Mouse (Mus musculus): ENCODE data around the gene Rack1. TPM values are rescaled to one million over a fixed set of nuclear protein-coding genes. Genes with fewer than 3 reads are reported as not detected.

Gene Rack1
- polyA plus RNA-seq, 1 experiment, result not detected

DNA sequence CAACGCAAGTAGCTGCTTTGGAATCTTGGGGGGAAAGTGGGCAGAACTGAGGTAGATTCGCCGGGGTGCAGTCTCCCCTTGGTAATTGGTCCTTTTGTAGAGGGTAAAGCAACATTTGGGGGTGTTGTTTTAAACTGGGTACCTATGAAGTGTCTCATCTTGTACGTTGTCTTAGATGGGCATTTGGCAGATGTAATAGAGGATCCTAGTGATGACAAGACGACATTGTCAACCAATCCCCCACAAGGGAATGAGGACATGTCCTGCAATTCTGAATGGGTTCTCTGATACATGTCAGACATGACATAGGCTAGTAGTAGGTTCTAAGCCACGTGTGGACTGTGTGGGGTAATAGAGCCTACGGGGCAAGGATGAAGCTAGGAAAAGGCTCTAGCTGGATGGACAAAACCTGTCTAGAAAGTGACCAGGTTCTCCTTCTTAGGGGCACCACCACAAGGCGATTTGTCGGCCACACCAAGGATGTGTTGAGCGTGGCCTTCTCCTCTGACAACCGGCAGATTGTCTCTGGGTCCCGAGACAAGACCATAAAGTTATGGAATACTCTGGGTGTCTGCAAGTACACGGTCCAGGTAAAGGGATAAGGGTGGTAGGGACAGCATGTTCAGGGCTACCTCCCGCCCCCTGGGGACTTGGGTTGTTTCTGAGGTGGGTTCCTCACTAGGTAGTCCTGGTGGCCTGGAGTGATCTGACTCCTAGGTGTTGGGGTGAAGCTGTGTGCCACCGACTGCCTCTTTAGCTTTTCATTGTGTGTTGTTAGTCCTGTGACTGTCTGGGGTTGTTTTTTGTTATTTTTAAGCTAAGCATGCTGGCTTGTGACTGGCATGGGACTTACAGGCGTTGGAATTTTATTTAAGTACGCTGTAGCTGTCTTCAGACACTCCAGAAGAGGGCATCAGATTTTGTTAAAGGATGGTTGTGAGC lies 2.0 kb downstream of the Rack1 start:
- no peak overlapping the region for H3K4me3 ChIP-seq (ENCODE audit: insufficient read depth, low read depth, low read length)
- peaks cover 7% of the 10 kb centered on the region; the same call in 1 of the 2 replicates for H3K4me1 ChIP-seq (ENCODE audit: control insufficient read depth, insufficient read depth, low read length)
- TF ChIP-seq POLR2A (IDR thresholded peaks at IDR 0.05; ENCODE audit: insufficient read depth, low read depth, low read length) (no peak), CTCF (IDR thresholded peaks at IDR 0.05; ENCODE audit: insufficient read depth, low read depth, low read length) (no peak)
- 72% methylated on average over 17 of the region's 17 CpGs for WGBS
- H3K27ac ChIP-seq (ENCODE audit: insufficient read depth, low read depth, low read length), result no peak overlapping the region

DNA sequence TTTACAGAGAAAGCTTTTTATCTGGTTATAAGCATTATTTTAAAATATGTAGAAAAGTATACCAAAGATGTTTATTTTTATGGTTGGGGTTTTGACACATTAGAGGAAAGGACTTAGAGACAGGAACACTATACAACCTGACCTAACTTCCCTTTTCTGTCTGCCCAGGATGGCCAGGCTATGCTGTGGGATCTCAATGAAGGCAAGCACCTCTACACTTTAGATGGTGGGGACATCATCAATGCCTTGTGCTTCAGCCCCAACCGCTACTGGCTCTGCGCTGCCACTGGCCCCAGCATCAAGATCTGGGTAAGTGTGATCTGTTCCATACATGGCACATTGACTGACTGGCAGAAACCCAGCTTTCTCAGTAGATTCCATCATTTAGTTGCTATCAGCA lies 3.9 kb downstream of the Rack1 start:
- H3K4me3 ChIP-seq (ENCODE audit: insufficient read depth, low read depth, low read length), result no peak overlapping the region
- H3K4me1 ChIP-seq (ENCODE audit: control insufficient read depth, insufficient read depth, low read length), result peaks cover 7% of the 10 kb centered on the region; the same call in 1 of the 2 replicates
- H3K27ac ChIP-seq (ENCODE audit: insufficient read depth, low read depth, low read length), result no peak overlapping the region
- 98% methylated on average over 2 of the region's 2 CpGs for WGBS
- TF ChIP-seq CTCF (IDR thresholded peaks at IDR 0.05; ENCODE audit: insufficient read depth, low read depth, low read length) (no peak), POLR2A (IDR thresholded peaks at IDR 0.05; ENCODE audit: insufficient read depth, low read depth, low read length) (no peak)

DNA sequence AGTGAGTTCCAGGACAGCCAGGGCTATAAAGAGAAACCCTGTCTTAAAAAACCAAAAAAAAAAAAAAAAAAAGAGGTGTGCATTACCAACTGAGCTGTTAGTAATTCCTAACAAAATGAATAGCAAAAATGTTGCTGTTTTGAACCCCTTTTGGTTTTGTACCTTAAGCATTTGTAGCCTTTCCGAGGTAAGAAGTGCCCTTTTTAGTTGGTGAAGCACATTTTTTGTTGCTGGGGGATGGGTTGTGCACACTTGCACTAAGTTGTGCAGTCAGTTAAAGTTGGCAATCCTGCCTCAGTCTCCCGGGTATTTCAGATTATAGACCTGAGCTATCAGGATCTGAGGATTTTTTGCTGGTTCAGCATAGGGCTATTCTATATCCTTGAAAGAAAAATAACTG lies 4.8 kb downstream of the Rack1 start:
- WGBS, result 77% methylated on average over 2 of the region's 2 CpGs

DNA sequence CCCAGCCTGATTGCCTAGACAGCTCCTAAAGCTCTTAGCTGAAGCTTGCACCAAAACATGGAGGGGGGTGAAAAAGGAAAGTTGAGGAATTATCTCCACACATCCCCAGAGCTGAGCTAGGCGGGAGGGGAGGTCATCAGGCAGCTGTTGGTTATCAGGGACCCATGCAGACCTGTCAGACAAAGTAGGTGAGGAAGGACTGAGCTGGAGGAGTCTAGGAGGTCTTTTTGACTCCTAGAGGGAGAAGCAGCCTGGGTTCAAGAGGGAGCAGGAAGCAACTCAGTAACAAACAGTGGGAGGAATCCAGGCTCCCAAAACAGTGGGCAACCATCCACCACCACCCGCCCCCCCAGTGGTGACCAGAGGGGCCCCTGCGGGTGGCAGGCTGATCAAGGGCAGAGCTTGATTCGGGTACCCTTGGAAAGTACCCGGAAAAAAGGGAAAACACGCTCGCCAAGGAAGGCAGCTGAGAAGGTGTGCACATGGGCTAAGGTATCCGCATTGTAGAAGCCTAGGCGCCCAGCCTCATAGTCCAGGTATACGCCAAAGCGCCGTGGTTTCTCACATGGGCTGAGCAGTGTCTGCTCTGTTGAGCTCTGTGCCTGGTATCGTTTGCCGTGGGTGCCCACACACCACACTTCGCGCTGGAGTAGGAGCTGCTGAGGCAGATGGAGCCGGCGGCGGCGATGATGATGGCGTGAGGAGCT lies 6.9 kb downstream of the Rack1 start:
- WGBS, result 57% methylated on average over 21 of the region's 21 CpGs
- H3K4me3 ChIP-seq (ENCODE audit: insufficient read depth, low read depth, low read length), result no peak overlapping the region
- peaks cover 4% of the 10 kb centered on the region; the same call in 1 of the 2 replicates for H3K4me1 ChIP-seq (ENCODE audit: control insufficient read depth, insufficient read depth, low read length)
- no peak overlapping the region for H3K27ac ChIP-seq (ENCODE audit: insufficient read depth, low read depth, low read length)
- TF ChIP-seq POLR2A (IDR thresholded peaks at IDR 0.05; ENCODE audit: insufficient read depth, low read depth, low read length), result no peak
- no peak for TF ChIP-seq CTCF (IDR thresholded peaks at IDR 0.05; ENCODE audit: insufficient read depth, low read depth, low read length)

More for the DNA sequence above, 4.8 kb downstream of the Rack1 start:
- Histone ChIP-seq H3K27ac (ENCODE audit: insufficient read depth, low read depth, low read length) (no peak overlapping the region), H3K4me1 (ENCODE audit: control insufficient read depth, insufficient read depth, low read length) (peaks cover 7% of the 10 kb centered on the region; the same call in 1 of the 2 replicates), H3K4me3 (ENCODE audit: insufficient read depth, low read depth, low read length) (no peak overlapping the region)
- no peak for TF ChIP-seq CTCF (IDR thresholded peaks at IDR 0.05; ENCODE audit: insufficient read depth, low read depth, low read length)
- no peak for TF ChIP-seq POLR2A (IDR thresholded peaks at IDR 0.05; ENCODE audit: insufficient read depth, low read depth, low read length)

DNA sequence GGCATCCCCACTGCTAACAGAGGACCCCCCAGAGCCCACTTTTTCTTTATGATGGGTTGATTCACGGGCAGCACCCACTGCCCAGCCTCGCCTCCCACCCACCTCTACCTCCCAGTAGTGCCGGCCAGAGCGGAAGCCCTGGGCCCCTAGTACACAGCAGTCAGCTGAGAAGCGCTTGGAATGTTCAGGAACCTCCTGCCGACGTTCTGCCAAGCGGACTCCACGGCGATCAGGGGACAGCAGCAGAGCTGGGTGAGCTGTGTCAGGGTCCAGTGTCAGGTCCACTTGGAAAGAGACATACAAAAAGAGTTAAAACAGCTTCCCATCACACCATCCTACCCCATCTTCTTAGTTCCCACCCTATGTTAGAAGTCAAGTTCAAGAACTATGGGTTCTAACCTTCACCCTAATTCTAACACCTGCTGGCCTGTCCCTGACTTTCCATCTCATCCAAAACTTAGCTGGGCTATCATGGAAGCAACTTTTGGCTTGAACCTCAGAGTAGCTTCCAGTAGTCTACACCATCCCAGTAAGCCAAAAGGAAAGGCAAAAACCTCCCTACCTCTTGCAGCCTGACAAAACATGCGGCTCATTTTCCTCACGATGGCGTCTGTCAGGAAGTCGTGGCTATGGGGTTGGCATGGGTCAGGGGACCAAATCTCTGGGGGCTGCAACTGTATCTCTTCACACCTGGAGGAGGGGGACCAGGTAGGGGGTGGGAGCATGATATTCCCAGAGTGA lies 7.6 kb downstream of the Rack1 start:
- Histone ChIP-seq H3K4me3 (ENCODE audit: insufficient read depth, low read depth, low read length) (no peak overlapping the region), H3K4me1 (ENCODE audit: control insufficient read depth, insufficient read depth, low read length) (no peaks in the 10 kb centered on the region), H3K27ac (ENCODE audit: insufficient read depth, low read depth, low read length) (no peak overlapping the region)
- WGBS, result 59% methylated on average over 14 of the region's 14 CpGs
- TF ChIP-seq CTCF (IDR thresholded peaks at IDR 0.05; ENCODE audit: insufficient read depth, low read depth, low read length) (no peak), POLR2A (IDR thresholded peaks at IDR 0.05; ENCODE audit: insufficient read depth, low read depth, low read length) (no peak)

DNA sequence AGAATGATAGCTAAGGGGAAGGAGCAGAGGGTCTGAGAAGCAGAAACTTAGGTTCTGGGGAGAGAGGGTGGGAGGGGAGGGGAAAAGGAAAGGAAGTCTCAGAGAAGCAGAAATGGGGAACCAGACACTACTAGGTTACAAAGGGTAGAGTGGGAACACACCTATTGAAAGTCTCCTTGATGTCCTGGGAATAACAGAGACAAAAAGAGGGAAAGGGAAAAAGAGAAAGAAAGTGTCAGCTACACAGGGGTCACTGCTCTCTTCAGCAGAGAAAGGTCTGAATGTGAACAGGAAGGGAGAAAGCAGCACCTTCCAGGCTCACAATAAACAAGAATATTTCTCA lies 8.1 kb downstream of the Rack1 start:
- no peak overlapping the region for H3K4me3 ChIP-seq (ENCODE audit: insufficient read depth, low read depth, low read length)
- no peak overlapping the region for H3K27ac ChIP-seq (ENCODE audit: insufficient read depth, low read depth, low read length)
- no peaks in the 10 kb centered on the region for H3K4me1 ChIP-seq (ENCODE audit: control insufficient read depth, insufficient read depth, low read length)
- TF ChIP-seq POLR2A (IDR thresholded peaks at IDR 0.05; ENCODE audit: insufficient read depth, low read depth, low read length) (no peak), CTCF (IDR thresholded peaks at IDR 0.05; ENCODE audit: insufficient read depth, low read depth, low read length) (no peak)

DNA sequence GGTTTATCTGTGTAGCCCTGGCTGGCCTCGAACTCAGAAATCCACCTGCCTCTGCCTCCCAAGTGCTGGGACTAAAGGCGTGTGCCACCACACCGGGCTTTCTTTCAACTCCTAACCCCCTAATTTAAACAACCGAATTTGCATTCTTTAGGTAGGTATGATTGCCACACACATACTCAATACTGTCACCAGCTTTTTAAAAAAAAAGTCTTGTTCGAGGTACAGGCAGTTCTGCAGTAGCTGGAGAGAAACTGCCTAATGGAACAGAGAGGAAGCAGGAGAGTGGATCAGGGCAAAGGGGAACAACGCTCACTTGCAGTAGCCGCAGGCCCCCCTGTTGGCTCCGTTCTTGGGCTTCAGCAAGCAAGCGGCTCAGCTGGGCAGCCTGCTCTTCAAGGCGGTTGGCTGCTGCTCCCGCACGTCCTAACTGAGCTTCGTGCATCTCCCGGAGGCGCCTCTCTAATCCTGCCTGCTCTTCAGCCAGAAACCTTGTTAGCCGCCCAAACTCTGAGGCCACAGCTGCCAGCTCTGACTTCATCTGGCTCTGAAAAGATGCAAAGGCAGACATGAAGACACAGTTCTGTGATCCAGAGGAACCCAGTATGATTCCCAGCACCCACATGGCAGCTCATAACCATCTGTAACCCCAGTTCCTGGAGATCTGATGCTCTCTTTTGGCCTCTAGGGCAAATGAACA lies 8.8 kb downstream of the Rack1 start:
- WGBS, result 43% methylated on average over 16 of the region's 16 CpGs
- Histone ChIP-seq H3K27ac (ENCODE audit: insufficient read depth, low read depth, low read length) (no peak overlapping the region), H3K4me3 (ENCODE audit: insufficient read depth, low read depth, low read length) (no peak overlapping the region), H3K4me1 (ENCODE audit: control insufficient read depth, insufficient read depth, low read length) (no peaks in the 10 kb centered on the region)
- TF ChIP-seq POLR2A (IDR thresholded peaks at IDR 0.05; ENCODE audit: insufficient read depth, low read depth, low read length) (no peak), CTCF (IDR thresholded peaks at IDR 0.05; ENCODE audit: insufficient read depth, low read depth, low read length) (no peak)

DNA sequence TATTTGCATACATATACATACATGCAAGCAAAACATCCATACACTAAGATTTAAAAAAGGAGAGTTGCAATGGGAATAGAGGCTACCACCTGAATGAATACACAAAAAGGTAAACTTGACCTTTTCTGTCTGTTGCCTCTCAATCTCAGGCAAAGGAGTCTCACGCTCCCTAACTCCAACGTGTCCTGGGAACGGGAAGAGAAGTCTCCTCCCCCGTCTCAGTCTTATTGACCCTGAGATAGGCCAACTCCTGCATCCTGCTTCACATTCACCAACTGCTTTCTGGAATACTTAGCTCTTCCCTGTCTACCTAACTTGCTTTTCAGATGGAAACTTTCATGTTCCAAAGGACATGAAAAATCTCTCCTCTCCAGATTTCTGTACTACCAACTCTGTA lies 9.3 kb downstream of the Rack1 start:
- H3K27ac ChIP-seq (ENCODE audit: insufficient read depth, low read depth, low read length), result no peak overlapping the region
- 64% methylated on average over 4 of the region's 4 CpGs for WGBS

More for the DNA sequence above, 9.3 kb downstream of the Rack1 start:
- Histone ChIP-seq H3K4me3 (ENCODE audit: insufficient read depth, low read depth, low read length) (no peak overlapping the region), H3K4me1 (ENCODE audit: control insufficient read depth, insufficient read depth, low read length) (no peaks in the 10 kb centered on the region)
- TF ChIP-seq POLR2A (IDR thresholded peaks at IDR 0.05; ENCODE audit: insufficient read depth, low read depth, low read length) (no peak), CTCF (IDR thresholded peaks at IDR 0.05; ENCODE audit: insufficient read depth, low read depth, low read length) (no peak)
